Mouse (Mus musculus) urinary bladder, postnatal 4 days (tissue): Measurements from ENCODE around the gene 1810046K07Rik.

Experiments used
- DNase-seq, 2 experiments: peaks; one replicate each; pipeline ENCODE4 v3.0.0; 2021 to 2022; ENCODE audit warnings: low spot score in 2 of 2

1810046K07Rik gene

GRCm38 (mm10) chr9:51305146-51305545 lies 23.6 kb downstream of the 1810046K07Rik start:
- no peak for DNase-seq

- DNase-seq = no peak
These were observed 24.7 kb downstream of the 1810046K07Rik start for GRCm38 (mm10) chr9:51303980-51304379.

- no peak for DNase-seq
These were observed 35.2 kb downstream of the 1810046K07Rik start for GRCm38 (mm10) chr9:51293541-51293940.

GRCm38 (mm10) chr9:51292674-51293073 lies 36.0 kb downstream of the 1810046K07Rik start:
- peak; percentile 38 to 74 for DNase-seq

GRCm38 (mm10) chr9:51290980-51291379 lies 37.7 kb downstream of the 1810046K07Rik start:
- DNase-seq = no peak

GRCm38 (mm10) chr9:51286079-51286478 lies 42.6 kb downstream of the 1810046K07Rik start:
- DNase-seq = no peak

GRCm38 (mm10) chr9:51278500-51279381 lies 50.0 kb downstream of the 1810046K07Rik start, which contains the start of gene Colca2:
Gene Colca2 (minus strand): TSS chr9:51278569.
- peak; percentile 82 for DNase-seq

GRCm38 (mm10) chr9:51277834-51278498 lies 50.8 kb downstream of the 1810046K07Rik start:
- DNase-seq = no peak

GRCm38 (mm10) chr9:51274678-51275077 lies 54.0 kb downstream of the 1810046K07Rik start:
- DNase-seq = no peak

GRCm38 (mm10) chr9:51273581-51274154 lies 55.0 kb downstream of the 1810046K07Rik start:
- no peak for DNase-seq

GRCm38 (mm10) chr9:51272102-51272501 lies 56.6 kb downstream of the 1810046K07Rik start:
- DNase-seq = no peak

- no peak for DNase-seq
These were observed 57.6 kb downstream of the 1810046K07Rik start for GRCm38 (mm10) chr9:51271073-51271472.

GRCm38 (mm10) chr9:51268852-51269251 lies 59.9 kb downstream of the 1810046K07Rik start:
- no peak for DNase-seq

GRCm38 (mm10) chr9:51258426-51258825 lies 70.3 kb downstream of the 1810046K07Rik start:
- no peak for DNase-seq

GRCm38 (mm10) chr9:51256780-51257502 lies 71.8 kb downstream of the 1810046K07Rik start:
- no peak for DNase-seq
